Mouse (Mus musculus) CH12.LX (cell line): ENCODE measurements around the gene Gng2. TPM values are rescaled to one million over a fixed set of nuclear protein-coding genes. Genes with fewer than 3 reads are reported as not detected.
A peak's percentile ranks its signal among the peaks of the same experiment; 100 is the strongest.

ENCODE experiments used
- DNase-seq: peaks from one replicate; pipeline ENCODE4 v3.0.0-alpha.2; 2013; ENCODE audit errors: extremely low read depth
- H3K27ac ChIP-seq: 2 replicates; pipeline ENCODE4 v1.5.1; 2012; ENCODE audit warnings: low read depth, mild to moderate bottlenecking, control low read depth, moderate library complexity; ENCODE audit not compliant: insufficient read depth
- H3K27me3 ChIP-seq: replicated peaks from 2 replicates; pipeline ENCODE3; 2012; ENCODE audit warnings: inconsistent platforms
- H3K36me3 ChIP-seq, 2 experiments: replicated peaks in 1 of 2; 2 replicates each; pipeline versions ENCODE3 to v1.6.1; 2012; ENCODE audit warnings: inconsistent platforms in 1 of 2, low read length in 1 of 2, mild to moderate bottlenecking in 1 of 2, mixed read lengths in 1 of 2, moderate library complexity in 1 of 2; ENCODE audit not compliant: control insufficient read depth in 1 of 2, insufficient read depth in 1 of 2
- H3K4me1 ChIP-seq, 2 experiments: 2 replicates each; pipeline ENCODE4 v1.6.1; 2012; ENCODE audit warnings: inconsistent platforms in 1 of 2, moderate library complexity in 1 of 2; ENCODE audit not compliant: insufficient read depth in 2 of 2, control insufficient read depth in 1 of 2
- H3K4me2 ChIP-seq: 2 replicates; pipeline ENCODE4 v1.6.1; 2012; ENCODE audit warnings: low read depth, mild to moderate bottlenecking, control low read depth; ENCODE audit not compliant: poor library complexity, insufficient read depth, severe bottlenecking
- H3K4me3 ChIP-seq, 3 experiments: fragments of 150-350 bp in 1 of 3; sonication (generic) in 1 of 3; replicated peaks in 1 of 3; 2 replicates each; pipeline versions ENCODE3 to v1.5.1; 2011 to 2012; ENCODE audit warnings: low read depth in 2 of 3, low read length in 2 of 3, mild to moderate bottlenecking in 2 of 3, moderate library complexity in 2 of 3, control low read depth in 1 of 3, improper control_type of control experiment in 1 of 3, inconsistent platforms in 1 of 3, mixed read lengths in 1 of 3; ENCODE audit not compliant: poor library complexity in 1 of 3
- H3K79me2 ChIP-seq: replicated peaks from 2 replicates; pipeline ENCODE4 v1.6.1; 2012; ENCODE audit warnings: mild to moderate bottlenecking, moderate library complexity; ENCODE audit not compliant: control insufficient read depth, poor library complexity, insufficient read depth, severe bottlenecking; ENCODE audit errors: extremely low read depth
- H3K9ac ChIP-seq: 2 replicates; pipeline ENCODE4 v1.6.1; 2012; ENCODE audit warnings: low read depth, mild to moderate bottlenecking, control low read depth, moderate library complexity; ENCODE audit not compliant: insufficient read depth
- H3K9me3 ChIP-seq: replicated peaks from 2 replicates; pipeline ENCODE3; 2012; ENCODE audit warnings: low read length, inconsistent platforms, mixed read lengths
- BHLHE40 ChIP-seq: IDR thresholded peaks from 2 replicates; pipeline ENCODE4 v1.6.1; 2011; ENCODE audit warnings: mild to moderate bottlenecking, low read depth, low read length, improper control_type of control experiment
- CHD1 ChIP-seq: IDR thresholded peaks from 2 replicates; pipeline ENCODE4 v1.6.1; 2012; ENCODE audit warnings: low read depth, low read length, improper control_type of control experiment, inconsistent platforms
- CHD2 ChIP-seq: IDR thresholded peaks from 2 replicates; pipeline ENCODE4 v1.6.1; 2011; ENCODE audit warnings: low read length, improper control_type of control experiment
- CTCF ChIP-seq, 2 experiments: IDR thresholded peaks in 1 of 2; conservative IDR thresholded peaks in 1 of 2; 2 replicates each; pipeline ENCODE4 v1.5.1; 2011 to 2012; ENCODE audit warnings: low read depth in 2 of 2, low read length in 2 of 2, improper control_type of control experiment in 1 of 2, inconsistent platforms in 1 of 2, mild to moderate bottlenecking in 1 of 2, moderate library complexity in 1 of 2
- ELF1 ChIP-seq: IDR thresholded peaks from 2 replicates; pipeline ENCODE4 v1.6.1; 2014; ENCODE audit warnings: low read depth, mild to moderate bottlenecking, inconsistent platforms, low read length, improper control_type of control experiment
- EP300 ChIP-seq: IDR thresholded peaks from 2 replicates; pipeline ENCODE4 v1.6.1; 2011; ENCODE audit warnings: low read length, improper control_type of control experiment
- HCFC1 ChIP-seq: IDR thresholded peaks from 2 replicates; pipeline ENCODE4 v1.6.1; 2012; ENCODE audit warnings: low read depth, mild to moderate bottlenecking, inconsistent platforms, low read length, improper control_type of control experiment
- IRF4 ChIP-seq: IDR thresholded peaks from 2 replicates; pipeline ENCODE4 v1.6.1; 2014; ENCODE audit warnings: low read depth, mild to moderate bottlenecking, inconsistent platforms, low read length, improper control_type of control experiment
- JUN ChIP-seq: IDR thresholded peaks from 2 replicates; pipeline ENCODE4 v1.6.1; 2011; ENCODE audit warnings: low read depth, mild to moderate bottlenecking, low read length, improper control_type of control experiment, moderate library complexity; ENCODE audit not compliant: insufficient read depth
- MAFK ChIP-seq: IDR thresholded peaks from 2 replicates; pipeline ENCODE4 v1.6.1; 2011; ENCODE audit warnings: low read length, improper control_type of control experiment; ENCODE audit not compliant: insufficient replicate concordance
- MAX ChIP-seq: IDR thresholded peaks from 2 replicates; pipeline ENCODE4 v1.6.1; 2011; ENCODE audit warnings: low read length, improper control_type of control experiment
- MEF2A ChIP-seq: IDR thresholded peaks from 2 replicates; pipeline ENCODE4 v1.6.1; 2014; ENCODE audit warnings: low read depth, mild to moderate bottlenecking, inconsistent platforms, low read length, improper control_type of control experiment, borderline replicate concordance
- MXI1 ChIP-seq: IDR thresholded peaks from 2 replicates; pipeline ENCODE4 v1.6.1; 2011; ENCODE audit warnings: mild to moderate bottlenecking, low read depth, low read length, improper control_type of control experiment
- MYC ChIP-seq: IDR thresholded peaks from 2 replicates; pipeline ENCODE4 v1.6.1; 2011; ENCODE audit warnings: low read depth, mild to moderate bottlenecking, improper control_type of control experiment, low read length
- NELFE ChIP-seq: IDR thresholded peaks from 2 replicates; pipeline ENCODE4 v1.6.1; 2011; ENCODE audit warnings: low read depth, low read length, improper control_type of control experiment
- POLR2A ChIP-seq: IDR thresholded peaks from 2 replicates; pipeline ENCODE4 v1.6.1; 2011; ENCODE audit warnings: low read depth, mild to moderate bottlenecking, improper control_type of control experiment, low read length
- POLR2AphosphoS2 ChIP-seq: IDR thresholded peaks from 2 replicates; pipeline ENCODE4 v1.6.1; 2011; ENCODE audit warnings: low read depth, low read length, improper control_type of control experiment
- RAD21 ChIP-seq: IDR thresholded peaks from 2 replicates; pipeline ENCODE4 v1.6.1; 2011; ENCODE audit warnings: low read depth, mild to moderate bottlenecking, low read length, improper control_type of control experiment, moderate library complexity
- RCOR1 ChIP-seq: conservative IDR thresholded peaks from 2 replicates; pipeline ENCODE4 v1.6.1; 2012; ENCODE audit warnings: low read depth, mild to moderate bottlenecking, inconsistent platforms, low read length, improper control_type of control experiment
- SIN3A ChIP-seq: IDR thresholded peaks from 2 replicates; pipeline ENCODE4 v1.6.1; 2012; ENCODE audit warnings: low read length, improper control_type of control experiment, inconsistent platforms
- SMC3 ChIP-seq: IDR thresholded peaks from 2 replicates; pipeline ENCODE4 v1.6.1; 2011; ENCODE audit warnings: low read depth, low read length, improper control_type of control experiment
- TBP ChIP-seq: conservative IDR thresholded peaks from 2 replicates; pipeline ENCODE4 v1.6.1; 2011; ENCODE audit warnings: low read depth, low read length, improper control_type of control experiment
- TCF12 ChIP-seq: IDR thresholded peaks from 2 replicates; pipeline ENCODE4 v1.6.1; 2014; ENCODE audit warnings: low read depth, mild to moderate bottlenecking, inconsistent platforms, low read length, improper control_type of control experiment
- USF2 ChIP-seq: conservative IDR thresholded peaks from 2 replicates; pipeline ENCODE4 v1.6.1; 2011; ENCODE audit warnings: low read depth, low read length, improper control_type of control experiment
- ZMIZ1 ChIP-seq: IDR thresholded peaks from 2 replicates; pipeline ENCODE4 v1.6.1; 2012; ENCODE audit warnings: low read depth, mild to moderate bottlenecking, inconsistent platforms, low read length, improper control_type of control experiment
- ZNF384 ChIP-seq: IDR thresholded peaks from 2 replicates; pipeline ENCODE4 v1.6.1; 2012; ENCODE audit warnings: low read depth, low read length, improper control_type of control experiment, inconsistent platforms
- dilution Hi-C: fragments of 300-500 bp; cut with MboI; formaldehyde crosslinking; loops from 2 replicates; pipeline ENCODE4 v1.14.3; 2020; ENCODE audit warnings: low sequenced_read_pairs; ENCODE audit not compliant: extremely low pct_unique_long_range_greater_than_20kb, extremely low pct_ligation_motif_present
- in situ Hi-C: fragments of 300-500 bp; cut with MboI; formaldehyde crosslinking; loops from 3 replicates; pipeline ENCODE4 v1.14.3; 2019; ENCODE audit warnings: low sequenced_read_pairs, low pct_ligation_motif_present, low pct_unique_long_range_greater_than_20kb, mixed read lengths
- polyA plus RNA-seq: library from polyadenylated mRNA; unstranded; fragments of >175 nt; gene quantifications from 2 replicates; pipeline ENCODE4 v1.2.1, GENCODE M21; 2012; ENCODE audit warnings: low read depth; ENCODE audit not compliant: insufficient read length
- total RNA-seq, 2 experiments: library from RNA; depleted of rRNA; stranded (reverse); fragments of 300-350 nt in 1 of 2; fragments of >200 nt in 1 of 2; gene quantifications; 2 replicates each; pipeline ENCODE4 v1.2.3; 2012 to 2014

The Gng2 gene
- total and polyA plus RNA-seq, 3 experiments, result 52.1 to 67.7 (median 63.4) TPM

GRCm38 (mm10) chr14:19972316-19973029 lies 5.0 kb downstream of the Gng2 start:
- no peaks in the 10 kb centered on the region for H3K9me3 ChIP-seq
- peaks cover 37% of the 10 kb centered on the region for H3K79me2 ChIP-seq
- no peak overlapping the region; the same call in 1 of the 2 replicates for H3K4me2 ChIP-seq
- in situ Hi-C loops, result loop anchor here (10.0 kb wide), 1 partner anchor 92 kb away; no protein-coding TSS in a partner anchor
- TF ChIP-seq JUN (no peak), POLR2AphosphoS2 (no peak), BHLHE40 (peak; percentile 71; the same call in 1 of the 2 replicates), POLR2A (no peak)
- TF ChIP-seq, all 38 proteins: peak for 1
- Histone ChIP-seq H3K27me3 (no peaks in the 10 kb centered on the region), H3K27ac (no peak overlapping the region; the same call in 1 of the 2 replicates), H3K9ac (no peak overlapping the region), H3K4me3 (no peak overlapping the region), H3K4me1 (peaks cover 25 to 71% of the 10 kb centered on the region in 2 experiments), H3K36me3 (peaks cover 0 to 4% of the 10 kb centered on the region in 2 experiments)
- DNase-seq, result no peak
- dilution Hi-C loops, result no loop called here

- peaks cover 0 to 9% of the 10 kb centered on the region in 2 experiments for H3K36me3 ChIP-seq
- peak; percentile 81 for DNase-seq
- peak overlapping the region; percentile 90 for H3K27ac ChIP-seq
- peak overlapping the region; percentile 17 to 55 (median 32) for H3K4me3 ChIP-seq
- no peaks in the 10 kb centered on the region for H3K27me3 ChIP-seq
- peaks cover 31 to 82% of the 10 kb centered on the region in 2 experiments for H3K4me1 ChIP-seq
- TF ChIP-seq TBP (no peak), SIN3A (peak; percentile 53), MAX (no peak), MXI1 (0 out of 2 replicates have a peak, but pooled peaks have one; percentile 32), MAFK (no peak), RCOR1 (no peak), SMC3 (no peak), POLR2AphosphoS2 (peak; percentile 41; the same call in 1 of the 2 replicates), CHD1 (no peak), USF2 (no peak), NELFE (no peak), EP300 (peak; percentile 45), ELF1 (peak; percentile 38), RAD21 (no peak), ZMIZ1 (peak; percentile 12; the same call in 1 of the 2 replicates), CHD2 (peak; percentile 39; the same call in 1 of the 2 replicates), POLR2A (0 out of 2 replicates have a peak, but pooled peaks have one; percentile 12), ZNF384 (no peak), CTCF (conservative IDR thresholded peaks at IDR 0.05 in 1 of 2, IDR thresholded peaks at IDR 0.05 in 1 of 2; ENCODE audit: low read depth in 2 of 2, low read length in 2 of 2) (no peak), MYC (0 out of 2 replicates have a peak, but pooled peaks have one; percentile 3), IRF4 (peak; percentile 55), MEF2A (no peak), TCF12 (no peak), HCFC1 (no peak)
- H3K9me3 ChIP-seq, result no peaks in the 10 kb centered on the region
- H3K79me2 ChIP-seq, result peaks cover 46% of the 10 kb centered on the region
- H3K9ac ChIP-seq, result peak overlapping the region; percentile 72
- dilution Hi-C loops, result no loop called here
- peak overlapping the region; percentile 93 for H3K4me2 ChIP-seq
- in situ Hi-C loops, result loop anchor here (10.0 kb wide), 1 partner anchor 94 kb away; no protein-coding TSS in a partner anchor
Measured at GRCm38 (mm10) chr14:19970845-19971244, 6.6 kb downstream of the Gng2 start.
